Comparison of ENCODE assay signal across 8 mouse cellular contexts in the genomic region with DNA sequence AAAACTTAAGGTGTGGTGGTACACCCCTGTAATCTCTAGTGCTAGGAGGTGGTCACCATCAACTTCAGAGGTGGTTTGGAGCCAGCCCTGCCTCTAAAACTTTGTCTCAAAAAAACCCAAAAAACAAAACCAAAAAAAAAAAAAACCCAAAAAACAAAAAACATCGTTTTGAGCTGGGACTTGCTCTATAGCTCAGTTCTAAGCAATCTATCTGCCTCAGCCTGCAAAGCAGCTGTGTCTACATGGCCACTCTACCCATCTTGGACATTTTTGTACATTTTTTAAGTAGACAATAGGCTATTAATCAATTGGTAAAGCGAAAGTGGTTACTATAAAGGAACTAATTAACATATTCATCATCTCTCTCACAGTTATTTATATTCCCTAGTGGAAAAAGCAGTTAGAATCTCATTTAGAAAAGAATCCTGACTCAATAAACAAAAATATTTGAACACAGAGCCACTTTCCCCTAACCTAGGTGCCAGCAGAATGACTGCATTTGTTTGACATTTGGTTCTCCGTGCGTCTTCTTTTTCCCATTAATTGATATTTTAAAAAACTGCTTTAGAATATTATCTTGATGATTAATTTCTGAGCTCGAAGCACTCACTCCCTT. TPM values are rescaled to one million over a fixed set of nuclear protein-coding genes. Genes with fewer than 3 reads are reported as not detected.
A peak's percentile ranks its signal among the peaks of the same experiment; 100 is the strongest.
DNase-seq lines count a peak whose midpoint lies in the region; ATAC-seq and TF ChIP-seq lines count a peak whose summit lies in the region.

No protein-coding gene starts in this region.

- no peak for TF ChIP-seq CTCF in kidney, postnatal 0 days (IDR thresholded peaks at IDR 0.05; ENCODE audit: low read depth)

- peak overlapping the region; percentile 41 for H3K4me3 ChIP-seq in kidney, postnatal 0 days (replicated peaks; ENCODE audit: low read depth, low read length)
- H3K4me3 ChIP-seq in embryonic facial prominence, embryonic 10.5 days: peak overlapping the region; percentile 92
- peak overlapping the region; percentile 41 for H3K4me3 ChIP-seq in myocyte

- no peak for TF ChIP-seq POLR2A in myocyte (IDR thresholded peaks at IDR 0.05; ENCODE audit: insufficient read length, low read depth)

- no peaks in the 10 kb centered on the region for H3K9me3 ChIP-seq in kidney, postnatal 0 days (replicated peaks; ENCODE audit: low read length)
- H3K9me3 ChIP-seq in embryonic facial prominence, embryonic 10.5 days: no peaks in the 10 kb centered on the region

- H3K36me3 ChIP-seq in kidney, postnatal 0 days (ENCODE audit: insufficient read depth, low read length): no peaks in the 10 kb centered on the region
- H3K36me3 ChIP-seq in embryonic facial prominence, embryonic 10.5 days (replicated peaks): no peaks in the 10 kb centered on the region
- no peaks in the 10 kb centered on the region for H3K36me3 ChIP-seq in myocyte (ENCODE audit: control insufficient read depth, insufficient read depth)

- H3K4me1 ChIP-seq in kidney, postnatal 0 days (replicated peaks; ENCODE audit: insufficient read depth, low read length): peaks cover 24% of the 10 kb centered on the region
- H3K4me1 ChIP-seq in embryonic facial prominence, embryonic 10.5 days: peaks cover 37% of the 10 kb centered on the region

- WGBS in kidney, postnatal 0 days: 24% methylated on average over 5 of the region's 5 CpGs
- WGBS in embryonic facial prominence, embryonic 10.5 days: 40% methylated on average over 5 of the region's 5 CpGs

- H3K9ac ChIP-seq in kidney, postnatal 0 days (ENCODE audit: low read depth, low read length): peak overlapping the region; percentile 49; the same call in 1 of the 2 replicates

- peak overlapping the region; percentile 70 for H3K27ac ChIP-seq in kidney, postnatal 0 days
- H3K27ac ChIP-seq in embryonic facial prominence, embryonic 10.5 days (replicated peaks): peak overlapping the region; percentile 97

- ATAC-seq in kidney, postnatal 0 days (replicated peaks; ENCODE audit: low FRiP score, low read depth): no peak
- ATAC-seq in megakaryocyte progenitor cell, adult 5-6 weeks (replicated peaks; ENCODE audit: poor library complexity): no peak

- H3K27me3 ChIP-seq in kidney, postnatal 0 days (ENCODE audit: insufficient read depth, low read length): no peaks in the 10 kb centered on the region
- H3K27me3 ChIP-seq in embryonic facial prominence, embryonic 10.5 days (replicated peaks; ENCODE audit: low read depth, poor library complexity, severe bottlenecking): no peaks in the 10 kb centered on the region
- no peaks in the 10 kb centered on the region for H3K27me3 ChIP-seq in myocyte (ENCODE audit: control insufficient read depth, insufficient read depth, insufficient read length)

- peaks cover 29% of the 10 kb centered on the region for H3K79me2 ChIP-seq in myocyte (ENCODE audit: control insufficient read depth, insufficient read depth)

- H3ac ChIP-seq in myocyte (ENCODE audit: control insufficient read depth, insufficient read length): peak overlapping the region; percentile 9

- DNase-seq in kidney, postnatal 0 days (ENCODE audit: low spot score): peak; percentile 27
- DNase-seq in kidney, adult 9 months: no peak
- no peak for DNase-seq in embryonic facial prominence, embryonic 10.5 days (ENCODE audit: low spot score)
- peak; percentile 63 for DNase-seq in induced T-regulatory cell, adult 2 months (ENCODE audit: low read depth)
- DNase-seq in spleen, adult 18-20 months: no peak
- no peak for DNase-seq in embryo, embryonic 10.5 days (ENCODE audit: low spot score)

- peak overlapping the region; percentile 71 for H3K4me2 ChIP-seq in kidney, postnatal 0 days (ENCODE audit: low read length)
- H3K4me2 ChIP-seq in myocyte (ENCODE audit: low read depth): peak overlapping the region; percentile 89

TF ChIP-seq in myocyte, 11 proteins besides CTCF, POLR2A, EP300 and RAD21:
- TF ChIP-seq MYOD1 (IDR thresholded peaks at IDR 0.05; ENCODE audit: control insufficient read depth in 1 of 3, insufficient read length in 2 of 3, low read depth in 2 of 3) (no peak), CEBPB (IDR thresholded peaks at IDR 0.05; ENCODE audit: insufficient read depth, poor library complexity, severe bottlenecking) (no peak), MYOG (IDR thresholded peaks at IDR 0.05; ENCODE audit: control insufficient read depth in 1 of 3, insufficient read depth in 1 of 3, insufficient read length in 2 of 3, low read depth in 2 of 3) (no peak), REST (IDR thresholded peaks at IDR 0.05; ENCODE audit: insufficient read depth, insufficient read length) (no peak), TCF3 (IDR thresholded peaks at IDR 0.05; ENCODE audit: insufficient read length, low read depth) (no peak), MAX (IDR thresholded peaks at IDR 0.05; ENCODE audit: low read depth) (no peak)

RNA-seq across cellular contexts. Expression of a gene that starts 0.6 kb away (rescaled TPM):
- 1.8 TPM in 2 replicates for polyA plus RNA-seq in kidney, postnatal 0 days (2015; fragmentation: Nextera tagmentation; extraction: Ambion mirVana)
- 1.1 and 1.4 TPM in 2 replicates for polyA plus RNA-seq in embryonic facial prominence, embryonic 10.5 days (2016; fragmentation: Nextera tagmentation; extraction: Ambion mirVana)
- polyA plus RNA-seq in myocyte (2012; fragmentation: generic; extraction: Trizol): 0.35 TPM
- total RNA-seq in megakaryocyte progenitor cell, adult 5-6 weeks (2015): 1.9 and 2.0 TPM in 2 replicates
- 1.5 and 1.6 TPM in 2 replicates for total RNA-seq in megakaryocyte progenitor cell, adult 5-6 weeks (2017)

RNA-seq across cellular contexts. Expression of a gene that starts 1.1 kb away (rescaled TPM):
- polyA plus RNA-seq in kidney, postnatal 0 days (2015; fragmentation: Nextera tagmentation; extraction: Ambion mirVana): 6.7 and 7.4 TPM in 2 replicates
- 9.7 TPM in 2 replicates for polyA plus RNA-seq in embryonic facial prominence, embryonic 10.5 days (2016; fragmentation: Nextera tagmentation; extraction: Ambion mirVana)
- 9.9 TPM for polyA plus RNA-seq in myocyte (2012; fragmentation: generic; extraction: Trizol)
- 7.9 and 9.5 TPM in 2 replicates for total RNA-seq in megakaryocyte progenitor cell, adult 5-6 weeks (2015)
- total RNA-seq in megakaryocyte progenitor cell, adult 5-6 weeks (2017): 2.5 and 3.2 TPM in 2 replicates

RNA-seq across cellular contexts. Expression of a gene that starts 20.8 kb away (rescaled TPM):
- polyA plus RNA-seq in kidney, postnatal 0 days (2015; fragmentation: Nextera tagmentation; extraction: Ambion mirVana): not detected in 2 replicates
- polyA plus RNA-seq in embryonic facial prominence, embryonic 10.5 days (2016; fragmentation: Nextera tagmentation; extraction: Ambion mirVana): not detected in 2 replicates
- not detected for polyA plus RNA-seq in myocyte (2012; fragmentation: generic; extraction: Trizol)
- not detected in 2 replicates for total RNA-seq in megakaryocyte progenitor cell, adult 5-6 weeks (2015)
- total RNA-seq in megakaryocyte progenitor cell, adult 5-6 weeks (2017): not detected in 2 replicates

RNA-seq across cellular contexts. Expression of a gene that starts 23.2 kb away (rescaled TPM):
- polyA plus RNA-seq in kidney, postnatal 0 days (2015; fragmentation: Nextera tagmentation; extraction: Ambion mirVana): 1.2 and 1.3 TPM in 2 replicates
- polyA plus RNA-seq in embryonic facial prominence, embryonic 10.5 days (2016; fragmentation: Nextera tagmentation; extraction: Ambion mirVana): 0.16 and 0.29 TPM in 2 replicates
- polyA plus RNA-seq in myocyte (2012; fragmentation: generic; extraction: Trizol): 0.07 TPM
- total RNA-seq in megakaryocyte progenitor cell, adult 5-6 weeks (2015): 0.85 and 1.9 TPM in 2 replicates
- total RNA-seq in megakaryocyte progenitor cell, adult 5-6 weeks (2017): 1.9 TPM in 2 replicates

RNA-seq across cellular contexts. Expression of a gene that starts 39.0 kb away (rescaled TPM):
- polyA plus RNA-seq in kidney, postnatal 0 days (2015; fragmentation: Nextera tagmentation; extraction: Ambion mirVana): 7.5 TPM in 2 replicates
- polyA plus RNA-seq in embryonic facial prominence, embryonic 10.5 days (2016; fragmentation: Nextera tagmentation; extraction: Ambion mirVana): 15.9 and 18.0 TPM in 2 replicates
- 24.3 TPM for polyA plus RNA-seq in myocyte (2012; fragmentation: generic; extraction: Trizol)
- 13.2 and 14.3 TPM in 2 replicates for total RNA-seq in megakaryocyte progenitor cell, adult 5-6 weeks (2015)
- total RNA-seq in megakaryocyte progenitor cell, adult 5-6 weeks (2017): 20.5 and 22.0 TPM in 2 replicates

Comparison
In these comparisons a context has a peak if more than half of its experiments do, and no peak if none do; other contexts are left out.
1. DNase-seq: peak in kidney, postnatal 0 days (single experiment) and induced T-regulatory cell, adult 2 months (single experiment); none in kidney, adult 9 months (single experiment), embryonic facial prominence, embryonic 10.5 days (single experiment), spleen, adult 18-20 months (0 of 2) and embryo, embryonic 10.5 days (single experiment).
2. H3K4me3 ChIP-seq: peak in every context shown above with its lines; median percentile 92 in embryonic facial prominence, embryonic 10.5 days; 41 in kidney, postnatal 0 days; 41 in myocyte.